Mouse (Mus musculus): Measurements from ENCODE around the gene Slc25a33. TPM values are rescaled to one million over a fixed set of nuclear protein-coding genes. Genes with fewer than 3 reads are reported as not detected.
A peak's percentile ranks its signal among the peaks of the same experiment; 100 is the strongest.

Gene Slc25a33
- polyA plus RNA-seq, 1 experiment from 2014 or later: 53.2 TPM

DNA sequence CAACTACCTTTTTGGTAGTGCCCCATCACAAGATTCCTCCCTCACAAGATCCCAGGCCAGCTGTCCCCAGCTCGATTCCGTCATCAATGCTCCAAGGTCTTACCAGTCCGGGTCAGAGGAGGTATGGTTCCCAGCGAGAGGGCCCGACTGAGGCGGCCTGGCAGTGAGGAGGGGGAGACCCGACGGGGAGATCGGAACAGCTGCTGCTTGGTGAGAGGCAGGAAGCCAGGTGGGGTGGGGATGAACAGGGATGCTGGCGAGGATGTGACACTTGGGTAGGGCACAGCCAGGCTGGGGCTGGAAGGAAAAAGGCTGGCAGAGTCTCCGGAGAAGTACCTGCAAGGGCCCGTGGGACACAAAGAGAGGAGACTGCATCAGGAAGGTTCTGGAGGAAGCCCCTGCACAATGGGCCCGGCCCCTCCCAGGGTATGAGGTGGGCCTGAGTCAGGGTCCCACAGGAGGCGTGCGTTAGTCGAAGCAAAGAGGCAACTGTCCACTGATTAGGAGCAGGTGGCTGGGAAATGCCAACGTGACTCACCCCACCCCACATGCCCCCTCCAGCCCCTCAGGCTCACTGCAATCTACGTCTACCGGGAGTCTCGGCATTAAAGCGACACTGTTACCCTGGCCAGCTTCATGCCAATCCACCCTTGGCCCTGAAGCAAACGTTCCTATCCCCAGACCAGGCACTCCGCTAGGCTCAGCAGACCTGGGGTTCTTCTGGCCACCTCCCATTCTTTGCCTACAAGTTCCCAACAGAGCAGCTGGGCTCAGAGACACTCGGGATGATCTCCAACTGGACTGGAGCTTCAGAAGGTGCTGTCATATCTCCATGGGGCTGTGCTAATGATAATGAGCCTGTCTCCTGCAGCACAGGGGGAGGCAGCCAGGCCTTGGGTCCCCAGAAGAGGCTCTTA lies 51.7 kb downstream of the Slc25a33 start:
- Histone ChIP-seq H3K4me2 (ENCODE audit: low read depth, low read length) (no peak overlapping the region), H3K9ac (replicated peaks) (no peak overlapping the region), H3K36me3 (replicated peaks; ENCODE audit: insufficient read depth, low read length) (peaks cover 42% of the 10 kb centered on the region), H3K27ac (ENCODE audit: low read depth) (no peak overlapping the region), H3K27me3 (ENCODE audit: insufficient read depth, low read length) (no peaks in the 10 kb centered on the region), H3K4me3 (ENCODE audit: low read depth, low read length) (no peak overlapping the region), H3K9me3 (ENCODE audit: low read length) (no peaks in the 10 kb centered on the region), H3K4me1 (ENCODE audit: insufficient read depth) (no peaks in the 10 kb centered on the region)
- no peak for TF ChIP-seq CTCF (IDR thresholded peaks at IDR 0.05; ENCODE audit: low read depth)
- TF ChIP-seq EP300 (IDR thresholded peaks at IDR 0.05; ENCODE audit: low read depth): no peak
- 89% methylated on average over 24 of the region's 24 CpGs for WGBS (ENCODE audit: insufficient replicate concordance)
- DNase-seq: no peak
- ATAC-seq: no peak

DNA sequence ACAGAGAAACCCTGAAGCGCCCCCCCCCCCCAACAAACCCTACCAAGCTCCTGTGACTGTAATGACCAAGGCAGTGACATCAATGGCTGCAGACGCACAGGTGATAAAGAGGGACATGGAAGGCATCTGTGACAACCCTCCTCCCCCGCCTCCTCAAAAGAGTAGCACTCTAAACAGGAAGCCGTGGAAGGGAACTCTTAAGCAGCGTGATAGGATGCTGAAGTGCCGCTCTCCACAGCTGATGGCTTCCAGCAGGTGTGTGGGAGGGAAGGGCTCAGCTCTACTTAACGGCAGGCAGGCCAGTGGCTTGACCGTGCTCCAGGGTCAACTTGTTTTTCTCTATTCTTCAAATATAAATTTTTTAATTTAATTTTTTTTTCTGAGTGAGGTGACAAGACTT lies 52.9 kb downstream of the Slc25a33 start:
- H3K4me1 ChIP-seq (ENCODE audit: insufficient read depth): no peaks in the 10 kb centered on the region
- ATAC-seq: no peak
- no peaks in the 10 kb centered on the region for H3K27me3 ChIP-seq (ENCODE audit: insufficient read depth, low read length)
- WGBS (ENCODE audit: insufficient replicate concordance): 72% methylated on average over 8 of the region's 8 CpGs
- no peak overlapping the region for H3K4me2 ChIP-seq (ENCODE audit: low read depth, low read length)
- no peak for DNase-seq
- H3K36me3 ChIP-seq (replicated peaks; ENCODE audit: insufficient read depth, low read length): peaks cover 48% of the 10 kb centered on the region
- H3K4me3 ChIP-seq (ENCODE audit: low read depth, low read length): no peak overlapping the region
- H3K27ac ChIP-seq (ENCODE audit: low read depth): no peak overlapping the region
- no peaks in the 10 kb centered on the region for H3K9me3 ChIP-seq (ENCODE audit: low read length)
- H3K9ac ChIP-seq (replicated peaks): no peak overlapping the region
- TF ChIP-seq EP300 (IDR thresholded peaks at IDR 0.05; ENCODE audit: low read depth): no peak
- TF ChIP-seq CTCF (IDR thresholded peaks at IDR 0.05; ENCODE audit: low read depth): no peak

DNA sequence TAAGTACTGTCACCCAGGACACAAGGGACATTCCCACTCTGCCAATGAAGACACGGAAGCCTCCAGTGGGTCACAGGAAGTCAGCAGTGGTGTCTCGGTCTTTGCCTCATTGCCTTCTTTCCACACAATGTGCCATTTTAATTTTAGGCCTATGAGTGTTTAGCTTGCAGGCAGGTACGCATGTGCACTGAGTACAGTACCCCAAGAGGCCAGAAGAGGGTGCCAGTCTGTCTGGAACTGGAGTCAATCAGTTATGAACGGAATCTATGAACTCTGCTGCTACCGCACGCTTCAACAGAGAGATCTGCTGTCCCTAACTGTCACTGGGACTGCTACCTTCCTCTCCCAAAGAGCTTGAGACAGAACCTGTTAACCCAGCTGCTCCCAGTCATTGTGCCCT lies 54.4 kb downstream of the Slc25a33 start:
- Histone ChIP-seq H3K9ac (replicated peaks) (no peak overlapping the region), H3K36me3 (replicated peaks; ENCODE audit: insufficient read depth, low read length) (peaks cover 40% of the 10 kb centered on the region), H3K27me3 (ENCODE audit: insufficient read depth, low read length) (no peaks in the 10 kb centered on the region), H3K4me1 (ENCODE audit: insufficient read depth) (no peaks in the 10 kb centered on the region), H3K4me2 (ENCODE audit: low read depth, low read length) (no peak overlapping the region), H3K9me3 (ENCODE audit: low read length) (no peaks in the 10 kb centered on the region), H3K4me3 (ENCODE audit: low read depth, low read length) (no peak overlapping the region), H3K27ac (ENCODE audit: low read depth) (no peak overlapping the region)
- DNase-seq (peak; percentile 56), ATAC-seq (no peak)
- WGBS (ENCODE audit: insufficient replicate concordance): 72% methylated on average over 6 of the region's 6 CpGs
- TF ChIP-seq CTCF (IDR thresholded peaks at IDR 0.05; ENCODE audit: low read depth): peak; percentile 67
- no peak for TF ChIP-seq EP300 (IDR thresholded peaks at IDR 0.05; ENCODE audit: low read depth)

DNA sequence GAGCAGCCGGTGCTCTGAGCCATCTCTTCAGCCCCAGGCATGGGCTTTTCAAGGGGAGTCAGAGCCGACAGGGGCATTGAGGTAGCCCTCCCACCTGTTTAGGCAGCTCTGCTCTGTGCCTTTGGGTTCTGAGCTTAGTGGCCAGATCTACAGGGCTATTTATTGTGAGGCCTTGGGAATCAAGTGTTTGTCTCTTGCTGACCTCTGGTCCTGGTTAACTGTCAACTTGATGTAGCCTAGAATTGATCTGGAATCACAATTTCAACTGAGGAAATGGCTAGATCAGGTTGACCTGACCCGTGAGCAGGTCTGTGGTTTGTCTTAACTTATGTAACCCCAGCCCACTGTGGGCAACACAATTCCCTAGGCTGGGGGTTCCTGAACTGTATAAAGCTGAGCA lies 59.5 kb downstream of the Slc25a33 start:
- Histone ChIP-seq H3K27me3 (ENCODE audit: insufficient read depth, low read length) (no peaks in the 10 kb centered on the region), H3K4me2 (ENCODE audit: low read depth, low read length) (no peak overlapping the region), H3K36me3 (replicated peaks; ENCODE audit: insufficient read depth, low read length) (peaks cover 25% of the 10 kb centered on the region), H3K9me3 (ENCODE audit: low read length) (no peaks in the 10 kb centered on the region), H3K9ac (replicated peaks) (no peak overlapping the region), H3K4me3 (ENCODE audit: low read depth, low read length) (no peak overlapping the region), H3K27ac (ENCODE audit: low read depth) (no peak overlapping the region), H3K4me1 (ENCODE audit: insufficient read depth) (no peaks in the 10 kb centered on the region)
- ATAC-seq (no peak), DNase-seq (no peak)
- no peak for TF ChIP-seq CTCF (IDR thresholded peaks at IDR 0.05; ENCODE audit: low read depth)
- no peak for TF ChIP-seq EP300 (IDR thresholded peaks at IDR 0.05; ENCODE audit: low read depth)
- 61% methylated on average over 3 of the region's 3 CpGs for whole genome bisulfite sequencing (ENCODE audit: insufficient replicate concordance)

DNA sequence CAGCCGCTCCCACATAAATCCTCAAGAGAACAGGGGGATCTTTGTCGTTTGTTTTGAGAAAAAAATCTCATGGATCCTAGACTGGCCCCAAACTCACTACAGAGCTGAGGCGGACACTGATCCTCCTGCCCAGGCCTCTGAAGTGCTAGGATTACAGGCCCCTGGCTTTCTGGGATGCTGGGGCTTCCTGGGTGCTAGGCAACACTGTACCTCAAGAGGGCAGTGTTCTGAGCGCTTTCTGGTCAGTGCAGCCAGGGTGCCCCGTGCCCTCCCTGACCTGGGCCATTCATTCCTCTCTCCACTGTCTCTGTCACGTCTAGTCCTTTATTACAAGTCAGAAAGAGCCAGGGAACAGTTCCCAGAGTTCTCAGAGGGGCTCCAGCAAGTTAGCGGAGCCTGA lies 62.1 kb downstream of the Slc25a33 start:
- peak; percentile 78 for TF ChIP-seq CTCF (IDR thresholded peaks at IDR 0.05; ENCODE audit: low read depth)
- TF ChIP-seq EP300 (IDR thresholded peaks at IDR 0.05; ENCODE audit: low read depth): no peak
- 29% methylated on average over 7 of the region's 7 CpGs for WGBS (ENCODE audit: insufficient replicate concordance)
- Histone ChIP-seq H3K4me2 (ENCODE audit: low read depth, low read length) (no peak overlapping the region), H3K27ac (ENCODE audit: low read depth) (no peak overlapping the region), H3K4me3 (ENCODE audit: low read depth, low read length) (no peak overlapping the region), H3K9me3 (ENCODE audit: low read length) (no peaks in the 10 kb centered on the region), H3K36me3 (replicated peaks; ENCODE audit: insufficient read depth, low read length) (peaks cover 8% of the 10 kb centered on the region), H3K27me3 (ENCODE audit: insufficient read depth, low read length) (no peaks in the 10 kb centered on the region), H3K9ac (replicated peaks) (no peak overlapping the region), H3K4me1 (ENCODE audit: insufficient read depth) (no peaks in the 10 kb centered on the region)
- peak; percentile 57 for ATAC-seq
- DNase-seq: peak; percentile 69

DNA sequence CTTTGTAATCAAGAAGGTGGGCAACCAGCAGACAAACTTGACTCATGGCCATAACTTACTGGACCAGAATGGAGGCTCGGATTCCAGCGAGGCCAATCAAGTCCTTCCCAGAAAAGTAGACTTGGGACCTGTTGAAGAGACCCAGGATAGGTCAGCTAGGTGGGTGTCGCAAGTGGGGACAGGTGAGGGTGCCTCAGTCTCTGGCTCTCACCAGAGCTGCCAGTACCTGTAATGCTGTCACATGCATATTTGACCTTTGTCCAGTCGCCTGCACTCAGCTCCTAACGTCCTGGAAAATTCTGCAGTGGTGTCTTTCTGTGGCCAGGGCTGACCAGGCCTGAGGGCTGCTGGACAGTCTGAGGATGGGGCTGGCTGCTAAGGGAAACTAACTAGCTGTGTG lies 62.6 kb downstream of the Slc25a33 start:
- ATAC-seq: peak; percentile 72
- no peaks in the 10 kb centered on the region for H3K27me3 ChIP-seq (ENCODE audit: insufficient read depth, low read length)
- H3K9ac ChIP-seq (replicated peaks): no peak overlapping the region
- no peak overlapping the region for H3K4me2 ChIP-seq (ENCODE audit: low read depth, low read length)
- WGBS (ENCODE audit: insufficient replicate concordance): 73% methylated on average over 5 of the region's 5 CpGs
- H3K9me3 ChIP-seq (ENCODE audit: low read length): no peaks in the 10 kb centered on the region
- no peak for DNase-seq
- H3K4me3 ChIP-seq (ENCODE audit: low read depth, low read length): no peak overlapping the region
- H3K4me1 ChIP-seq (ENCODE audit: insufficient read depth): no peaks in the 10 kb centered on the region
- no peak overlapping the region for H3K27ac ChIP-seq (ENCODE audit: low read depth)
- peaks cover 3% of the 10 kb centered on the region; the same call in 1 of the 2 replicates for H3K36me3 ChIP-seq (replicated peaks; ENCODE audit: insufficient read depth, low read length)
- no peak for TF ChIP-seq EP300 (IDR thresholded peaks at IDR 0.05; ENCODE audit: low read depth)
- TF ChIP-seq CTCF (IDR thresholded peaks at IDR 0.05; ENCODE audit: low read depth): no peak
